Mouse (Mus musculus) NIH3T3 (cell line): Measurements from ENCODE around the gene Atl3.

Source experiments
- DNase-seq: peaks from one replicate; pipeline ENCODE4 v3.0.0-alpha.2; 2012; ENCODE audit warnings: low read depth

The Atl3 gene

DNA sequence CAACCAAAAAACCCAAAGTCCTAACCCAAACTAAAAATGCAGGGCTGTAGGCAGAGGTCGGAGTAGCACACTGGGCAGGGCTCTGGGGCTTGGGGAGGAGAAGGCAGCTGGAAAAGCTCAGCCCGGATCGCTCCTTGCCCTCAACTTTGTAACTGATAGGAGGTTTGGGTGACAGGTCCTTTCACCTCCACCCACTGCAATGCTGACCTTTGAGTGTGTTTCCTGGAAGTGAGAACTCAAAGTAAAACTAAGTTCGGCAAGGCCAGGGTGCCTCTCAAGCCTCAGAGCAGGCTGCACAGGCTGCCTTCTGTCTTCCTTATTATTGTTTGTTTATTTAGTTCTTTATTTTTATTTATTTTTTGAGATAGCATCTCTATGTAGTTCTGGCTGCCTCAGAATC lies 66.1 kb downstream of the Atl3 start:
- DNase-seq: no peak

DNA sequence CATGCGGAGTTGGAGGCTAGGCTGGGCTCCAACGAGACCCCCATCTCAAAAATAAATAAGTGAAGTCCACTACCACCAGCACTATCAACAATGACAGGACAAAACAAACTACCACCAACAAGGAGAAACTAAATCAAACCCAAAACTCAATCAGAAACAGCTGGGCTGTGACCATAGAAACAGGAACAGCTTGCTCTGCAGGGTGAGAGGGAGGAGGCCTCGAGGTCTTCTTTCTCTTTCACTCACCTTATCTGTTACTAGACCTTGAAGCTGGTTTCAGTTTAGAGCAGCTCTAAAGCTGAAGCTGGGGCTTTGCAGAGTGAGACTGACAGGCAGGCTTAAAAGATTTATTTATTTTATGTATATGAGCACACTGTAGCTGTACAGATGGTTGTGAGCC lies 67.6 kb downstream of the Atl3 start:
- DNase-seq: peak; percentile 14

DNA sequence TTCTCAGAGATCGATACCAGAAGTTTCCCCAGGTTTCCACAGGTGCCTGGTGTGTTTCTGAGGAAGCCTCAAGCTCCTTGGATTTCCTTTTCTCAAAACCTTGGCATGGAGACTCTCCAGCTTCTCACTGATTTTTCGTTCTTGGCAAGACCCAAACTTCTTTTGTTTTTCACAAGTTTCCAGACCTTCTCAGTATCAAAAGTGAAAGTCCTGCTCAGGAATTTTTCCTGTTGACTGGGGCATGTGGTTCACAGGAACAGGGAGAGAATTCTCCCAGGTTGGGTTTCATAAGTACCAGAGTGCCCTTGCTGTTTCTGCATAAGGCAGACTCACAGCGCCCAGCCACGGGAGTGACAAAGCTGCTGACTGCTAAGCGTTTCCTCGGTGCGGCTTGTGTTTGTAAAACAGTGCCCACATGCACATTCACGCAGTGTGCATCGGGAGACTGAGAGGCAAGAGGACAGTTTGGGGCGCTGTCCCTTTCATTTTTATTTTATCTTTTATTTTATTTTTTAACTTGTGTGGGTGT lies 68.8 kb downstream of the Atl3 start:
- no peak for DNase-seq

DNA sequence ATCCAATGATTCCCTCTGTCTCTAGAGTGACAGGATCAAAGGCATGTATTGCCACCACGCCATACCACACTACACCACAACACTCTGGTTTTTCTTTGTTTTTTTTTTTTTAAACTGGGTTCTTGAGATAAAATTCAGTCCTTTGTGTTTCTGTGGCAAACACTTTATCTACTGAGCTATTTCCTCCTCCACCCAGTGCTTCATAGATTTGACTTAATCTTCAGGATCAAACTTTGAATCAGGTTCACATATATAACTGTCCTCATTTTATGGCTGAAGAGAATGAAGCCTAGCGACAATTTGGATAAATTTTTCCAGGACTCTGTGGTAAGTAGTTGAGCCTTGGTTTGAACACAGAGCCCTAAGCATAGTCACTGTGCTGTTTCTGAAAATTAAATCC lies 69.8 kb downstream of the Atl3 start:
- DNase-seq: no peak

DNA sequence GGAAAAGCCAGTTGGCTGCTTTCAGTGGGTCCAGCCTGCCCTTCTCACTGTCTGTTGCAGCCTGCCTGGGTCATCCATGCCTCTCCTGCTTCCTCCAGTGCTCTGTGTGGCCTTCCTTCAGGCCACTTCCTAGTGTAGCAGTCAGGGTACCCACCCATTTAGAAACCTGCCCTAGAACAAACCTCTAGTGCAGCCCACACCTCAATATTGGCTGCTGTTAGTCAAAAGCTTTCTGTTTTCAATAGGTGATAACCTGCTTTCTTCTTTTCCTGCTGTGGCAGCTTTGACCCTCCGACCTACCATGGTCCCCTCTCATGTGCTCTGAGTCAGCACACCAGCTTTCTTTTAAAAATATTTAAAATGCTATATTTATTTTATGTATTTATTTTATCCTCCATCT lies 70.6 kb downstream of the Atl3 start:
- no peak for DNase-seq

DNA sequence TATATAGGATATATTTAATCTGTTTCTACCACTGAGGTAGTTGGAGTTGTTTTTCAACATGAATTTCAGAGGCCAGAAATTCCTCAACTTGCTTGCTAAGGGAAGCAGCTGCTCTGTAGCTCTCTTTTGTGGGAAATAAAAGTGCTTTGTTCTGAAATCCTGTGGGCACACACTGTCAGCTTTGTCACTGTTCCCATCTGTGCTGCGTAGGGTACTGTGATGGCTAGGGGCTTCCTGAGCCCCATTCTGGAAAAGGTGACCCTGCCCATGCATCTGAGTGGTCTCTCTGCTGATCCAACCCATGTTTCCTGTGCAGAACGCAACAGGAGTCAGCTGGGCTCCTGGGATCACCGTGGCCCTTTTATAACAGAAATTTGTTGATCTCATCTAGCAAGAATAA lies 73.0 kb downstream of the Atl3 start:
- DNase-seq: no peak

DNA sequence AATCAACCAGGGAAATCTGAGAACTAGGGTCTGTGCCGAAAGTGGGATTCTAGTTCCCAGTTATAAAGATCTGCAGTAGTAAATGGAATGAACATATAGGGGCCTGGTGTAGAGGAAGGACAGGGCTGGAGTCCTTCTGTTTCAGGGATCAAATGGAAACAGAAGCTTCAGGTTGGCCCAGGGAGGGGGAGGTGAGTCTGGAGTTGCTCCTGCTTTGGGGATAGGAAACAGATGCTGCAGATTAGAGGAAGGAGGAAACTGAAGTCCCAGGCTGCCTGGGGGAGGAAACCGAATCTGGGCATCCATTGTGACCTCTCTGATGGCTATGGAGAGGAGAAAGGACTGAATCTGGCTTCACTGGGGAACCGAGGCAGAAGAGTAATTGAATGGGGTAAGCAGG lies 74.5 kb downstream of the Atl3 start:
- DNase-seq: no peak

DNA sequence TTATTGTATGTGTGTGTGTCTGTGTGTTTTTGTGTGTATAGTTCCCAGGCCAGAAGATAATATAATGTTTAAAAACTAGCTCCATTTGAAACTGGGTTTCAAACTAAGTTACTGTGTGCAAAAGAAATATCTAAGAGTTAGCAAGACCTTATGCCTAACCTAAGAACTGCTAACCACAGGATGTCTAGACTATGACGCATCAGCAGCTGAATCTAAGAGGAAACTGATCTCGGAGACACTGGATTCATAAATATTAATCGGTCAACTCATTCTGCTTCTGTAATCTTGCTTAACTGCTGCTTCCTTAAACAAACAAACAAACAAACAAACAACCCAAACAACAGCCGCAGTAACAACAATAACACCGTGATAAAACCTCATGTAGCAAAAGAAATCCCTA lies 75.8 kb downstream of the Atl3 start:
- peak; percentile 71 for DNase-seq

DNA sequence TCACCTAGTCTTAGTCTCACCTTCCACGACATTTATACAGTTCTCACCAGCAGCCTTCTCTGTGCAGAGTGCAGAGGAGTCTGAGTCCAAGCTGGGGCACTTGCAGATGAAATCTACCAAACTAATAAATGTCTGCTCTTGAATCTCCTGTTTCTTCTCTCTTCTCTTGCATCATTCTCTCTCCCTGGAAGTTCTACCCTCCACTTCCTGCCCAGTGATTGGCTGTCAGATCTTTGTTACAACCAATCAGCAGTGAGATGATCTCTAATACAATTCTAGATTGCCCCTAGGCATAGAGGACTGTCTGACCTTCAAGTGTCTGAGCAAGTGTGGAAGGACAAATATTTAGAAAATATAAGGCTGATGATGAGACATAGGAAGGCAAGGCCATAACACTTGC lies 82.3 kb downstream of the Atl3 start:
- no peak for DNase-seq

DNA sequence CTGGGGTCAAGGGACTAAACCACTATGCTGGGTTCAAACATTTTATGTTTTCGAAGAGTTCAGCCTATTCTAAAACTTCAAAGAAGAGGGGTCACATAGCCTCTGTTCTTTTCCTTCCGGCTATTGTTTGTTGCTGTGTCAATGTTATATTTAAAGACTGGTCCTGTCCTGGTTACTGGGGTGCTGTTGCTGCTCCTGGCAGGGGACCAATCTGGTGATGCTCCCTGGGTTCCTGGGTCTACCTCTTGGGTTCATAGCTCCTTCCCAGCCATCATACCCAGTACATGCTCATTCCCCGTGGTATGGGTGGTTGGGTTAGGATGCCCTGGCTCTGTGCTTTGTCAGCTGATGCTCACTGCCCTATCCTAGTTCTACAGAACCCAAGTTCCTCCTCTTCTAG lies 83.9 kb downstream of the Atl3 start:
- no peak for DNase-seq

DNA sequence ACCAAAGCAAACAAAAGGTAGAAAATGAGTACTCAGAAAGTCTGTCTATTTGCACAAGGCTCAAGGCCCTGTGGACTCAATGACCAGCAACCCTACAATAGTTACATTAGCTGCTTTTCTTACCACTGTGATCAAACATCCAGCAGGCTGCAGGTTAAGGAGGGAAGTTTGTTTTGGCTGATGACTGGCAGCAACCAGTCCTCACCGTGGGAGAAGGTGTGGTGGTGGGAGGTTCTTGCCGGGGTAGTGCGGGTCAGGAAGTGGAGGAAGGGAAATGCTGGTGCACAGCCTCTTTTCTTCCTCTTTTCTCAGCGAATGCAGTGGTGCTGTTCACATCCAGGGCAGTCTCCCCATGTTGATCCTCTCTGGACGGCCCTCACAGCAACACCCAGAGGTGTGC lies 87.2 kb downstream of the Atl3 start:
- no peak for DNase-seq

DNA sequence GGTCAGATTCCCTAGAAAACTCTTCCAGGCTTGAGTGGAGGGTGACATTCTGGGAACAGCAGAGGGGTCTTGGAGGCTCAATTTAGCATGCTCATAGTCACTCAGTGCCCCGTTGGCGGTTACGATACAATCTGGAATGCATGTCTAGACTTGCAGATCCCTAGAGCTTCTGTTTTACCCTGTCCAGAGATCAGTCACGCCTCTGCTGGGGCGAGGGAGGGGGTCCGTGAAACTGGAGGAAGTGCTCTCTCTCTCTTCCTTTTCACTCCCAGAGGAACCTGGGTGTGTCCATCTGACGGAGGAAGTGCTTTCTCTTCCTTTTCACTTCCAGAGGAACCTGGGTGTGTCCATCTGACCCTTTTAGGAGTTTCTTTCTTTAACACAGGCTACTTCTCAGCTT lies 89.3 kb downstream of the Atl3 start:
- no peak for DNase-seq

DNA sequence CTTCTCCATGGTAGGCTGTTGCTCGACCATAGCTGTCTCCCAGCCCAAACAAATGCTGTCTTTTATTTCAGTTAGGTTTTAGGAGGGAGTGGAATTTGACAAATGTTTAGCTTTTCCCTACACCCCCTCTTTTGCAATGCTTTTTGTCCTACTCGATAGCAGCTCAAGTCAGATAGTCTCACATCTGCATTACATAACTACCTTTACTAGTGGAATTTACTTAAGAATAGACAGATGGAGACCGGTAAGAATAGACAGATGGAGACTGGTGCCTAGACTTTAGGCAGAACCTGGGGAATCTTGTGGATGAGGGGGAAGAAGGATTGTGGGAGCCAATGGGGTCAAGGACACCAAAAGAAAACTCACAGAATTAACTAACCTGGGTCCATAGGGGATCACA lies 89.8 kb downstream of the Atl3 start:
- no peak for DNase-seq

DNA sequence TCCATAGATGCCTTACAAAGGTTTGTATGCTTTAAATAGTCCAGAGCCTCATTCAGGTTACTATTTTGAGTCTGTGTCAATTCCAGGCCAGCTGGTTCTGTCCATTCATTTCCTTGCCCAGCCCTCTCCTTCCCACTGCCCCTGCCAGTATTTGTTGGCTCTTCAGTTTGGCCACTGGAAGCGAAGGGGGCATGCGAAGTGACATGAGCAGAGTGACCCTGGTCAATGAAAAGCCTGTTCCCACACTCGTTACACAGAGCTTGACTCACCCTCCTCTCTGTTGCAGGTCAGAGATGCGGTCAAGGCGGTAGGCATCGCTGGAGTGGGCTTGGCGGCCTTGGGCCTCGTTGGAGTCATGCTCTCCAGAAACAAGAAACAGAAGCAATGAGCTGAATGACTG lies 91.4 kb downstream of the Atl3 start:
- no peak for DNase-seq

DNA sequence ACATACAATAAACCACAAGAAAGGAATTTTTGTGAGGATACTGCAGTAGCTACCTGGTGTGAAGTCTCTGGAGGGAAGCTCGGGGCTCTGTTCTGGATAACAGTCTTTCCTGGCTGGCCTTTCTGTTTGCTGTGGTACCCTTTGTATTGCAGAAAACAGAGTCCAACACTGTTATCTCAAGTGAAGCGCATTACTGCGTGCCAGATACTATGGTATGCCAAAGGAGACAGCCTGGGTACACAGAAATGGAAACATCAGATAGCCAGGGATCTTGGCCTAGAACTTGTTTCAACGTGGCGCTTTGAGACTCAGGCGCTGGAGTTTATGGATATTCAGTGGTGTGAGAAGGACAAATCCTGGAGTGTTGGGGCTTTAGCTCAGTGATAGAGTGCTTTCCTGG lies 91.9 kb downstream of the Atl3 start:
- no peak for DNase-seq
